ENCODE assay signal across 22 mouse cellular contexts in genomic region chr7:69276376-69277055, GRCm38 (mm10).
A peak's percentile ranks its signal among the peaks of the same experiment; 100 is the strongest.
DNase-seq lines count a peak whose midpoint lies in the region; ATAC-seq and TF ChIP-seq lines count a peak whose summit lies in the region.
"Had no signal": no experiment of that assay in that cellular context is flagged by ENCODE, and none has a peak within 500 bp of the region (broad histone marks: within the 10 kb centered on the region; RNA-seq: fewer than 3 reads in every experiment).

No protein-coding gene starts in this region.

- H3K4me2 ChIP-seq in forebrain, embryonic 14.5 days (ENCODE audit: low read length), result no peak overlapping the region
- H3K4me2 ChIP-seq in forebrain, embryonic 11.5 days (ENCODE audit: low read depth, low read length, severe bottlenecking), result no peak overlapping the region
- no peak overlapping the region for H3K4me2 ChIP-seq in midbrain, postnatal 0 days (ENCODE audit: low read depth, low read length, poor library complexity, severe bottlenecking)
- H3K4me2 ChIP-seq in midbrain, embryonic 13.5 days (replicated peaks), result no peak overlapping the region
- H3K4me2 ChIP-seq: embryonic facial prominence, embryonic 15.5 days; hindbrain, embryonic 13.5 days; intestine, embryonic 15.5 days had no signal

- H3K27me3 ChIP-seq in forebrain, embryonic 14.5 days (replicated peaks; ENCODE audit: control insufficient read depth, insufficient read depth, low read length), result no peaks in the 10 kb centered on the region
- no peaks in the 10 kb centered on the region for H3K27me3 ChIP-seq in forebrain, embryonic 11.5 days (ENCODE audit: control insufficient read depth, insufficient read depth, low read length)
- no peaks in the 10 kb centered on the region for H3K27me3 ChIP-seq in midbrain, postnatal 0 days (ENCODE audit: insufficient read depth, low read length)
- no peaks in the 10 kb centered on the region for H3K27me3 ChIP-seq in midbrain, embryonic 13.5 days
- H3K27me3 ChIP-seq in heart, adult 2 months (ENCODE audit: control insufficient read depth, insufficient read depth, low read length), result no peaks in the 10 kb centered on the region
- H3K27me3 ChIP-seq: embryonic facial prominence, embryonic 15.5 days; hindbrain, embryonic 13.5 days; intestine, embryonic 15.5 days had no signal

- H3K9me3 ChIP-seq in forebrain, embryonic 14.5 days (replicated peaks; ENCODE audit: control insufficient read depth, low read length), result no peaks in the 10 kb centered on the region
- H3K9me3 ChIP-seq in forebrain, embryonic 11.5 days (ENCODE audit: control insufficient read depth, low read length), result no peaks in the 10 kb centered on the region
- no peaks in the 10 kb centered on the region for H3K9me3 ChIP-seq in midbrain, postnatal 0 days (ENCODE audit: low read length)
- no peaks in the 10 kb centered on the region for H3K9me3 ChIP-seq in midbrain, embryonic 13.5 days
- H3K9me3 ChIP-seq: embryonic facial prominence, embryonic 15.5 days; heart, embryonic 10.5 days; hindbrain, embryonic 13.5 days; intestine, embryonic 15.5 days had no signal

- peak; percentile 69; the same call in 1 of the 2 replicates for ATAC-seq in forebrain, embryonic 14.5 days
- no peak for ATAC-seq in forebrain, embryonic 11.5 days (replicated peaks; ENCODE audit: low FRiP score)
- ATAC-seq in midbrain, postnatal 0 days (ENCODE audit: low FRiP score), result no peak
- no peak for ATAC-seq in midbrain, embryonic 13.5 days
- ATAC-seq: intestine, embryonic 15.5 days had no signal

- H3K79me2 ChIP-seq in heart, adult 2 months (replicated peaks; ENCODE audit: control insufficient read depth, insufficient read depth, low read length), result no peaks in the 10 kb centered on the region

- H3K27ac ChIP-seq in forebrain, embryonic 14.5 days (ENCODE audit: low read depth, low read length), result peak overlapping the region; percentile 45; the same call in 1 of the 2 replicates
- H3K27ac ChIP-seq in forebrain, embryonic 11.5 days (ENCODE audit: low read depth, low read length), result no peak overlapping the region
- no peak overlapping the region for H3K27ac ChIP-seq in midbrain, postnatal 0 days (ENCODE audit: low read depth, low read length)
- H3K27ac ChIP-seq in midbrain, embryonic 13.5 days, result no peak overlapping the region
- no peak overlapping the region for H3K27ac ChIP-seq in heart, adult 2 months
- H3K27ac ChIP-seq: embryonic facial prominence, embryonic 15.5 days; heart, embryonic 10.5 days; intestine, embryonic 15.5 days had no signal

- TF ChIP-seq POLR2A in heart, adult 2 months (IDR thresholded peaks at IDR 0.05; ENCODE audit: insufficient read depth, low read depth, low read length), result no peak

- TF ChIP-seq CTCF in midbrain, postnatal 0 days (IDR thresholded peaks at IDR 0.05), result no peak
- no peak for TF ChIP-seq CTCF in heart, adult 2 months (IDR thresholded peaks at IDR 0.05)

- no peak overlapping the region for H3K9ac ChIP-seq in forebrain, embryonic 14.5 days (ENCODE audit: low read length)
- no peak overlapping the region for H3K9ac ChIP-seq in forebrain, embryonic 11.5 days (ENCODE audit: low read length)
- no peak overlapping the region for H3K9ac ChIP-seq in midbrain, postnatal 0 days (replicated peaks; ENCODE audit: low read length, poor library complexity, severe bottlenecking)
- H3K9ac ChIP-seq in midbrain, embryonic 13.5 days (replicated peaks), result no peak overlapping the region
- no peak overlapping the region for H3K9ac ChIP-seq in heart, adult 2 months (ENCODE audit: low read depth, low read length)
- H3K9ac ChIP-seq: embryonic facial prominence, embryonic 15.5 days; hindbrain, embryonic 13.5 days; intestine, embryonic 15.5 days had no signal

- TF ChIP-seq EP300 in heart, adult 2 months (IDR thresholded peaks at IDR 0.05; ENCODE audit: insufficient read depth, low read depth, low read length), result no peak

- no peaks in the 10 kb centered on the region for H3K4me1 ChIP-seq in forebrain, embryonic 14.5 days (ENCODE audit: control insufficient read depth, insufficient read depth, low read length)
- H3K4me1 ChIP-seq in forebrain, embryonic 11.5 days (replicated peaks; ENCODE audit: control insufficient read depth, insufficient read depth, low read length), result no peaks in the 10 kb centered on the region
- H3K4me1 ChIP-seq in midbrain, postnatal 0 days (ENCODE audit: insufficient read depth, low read length), result no peaks in the 10 kb centered on the region
- H3K4me1 ChIP-seq in midbrain, embryonic 13.5 days (replicated peaks), result no peaks in the 10 kb centered on the region
- no peaks in the 10 kb centered on the region for H3K4me1 ChIP-seq in heart, adult 2 months (ENCODE audit: control insufficient read depth, insufficient read depth, low read length)
- H3K4me1 ChIP-seq: embryonic facial prominence, embryonic 15.5 days; heart, embryonic 10.5 days; intestine, embryonic 15.5 days had no signal

- no peak overlapping the region for H3K4me3 ChIP-seq in forebrain, embryonic 14.5 days (ENCODE audit: low read depth, low read length)
- H3K4me3 ChIP-seq in forebrain, embryonic 11.5 days (ENCODE audit: low read depth, low read length), result no peak overlapping the region
- no peak overlapping the region for H3K4me3 ChIP-seq in midbrain, postnatal 0 days (ENCODE audit: low read depth, low read length)
- H3K4me3 ChIP-seq in midbrain, embryonic 13.5 days (replicated peaks), result no peak overlapping the region
- no peak overlapping the region for H3K4me3 ChIP-seq in heart, adult 2 months
- H3K4me3 ChIP-seq: embryonic facial prominence, embryonic 15.5 days; erythroblast, embryonic 14.5 days; heart, embryonic 10.5 days; hindbrain, embryonic 13.5 days; intestine, embryonic 15.5 days had no signal

- WGBS in forebrain, embryonic 14.5 days, result 62% methylated on average over 5 of the region's 5 CpGs
- 79% methylated on average over 5 of the region's 5 CpGs for WGBS in forebrain, embryonic 11.5 days
- WGBS in midbrain, postnatal 0 days, result 59% methylated on average over 5 of the region's 5 CpGs
- 74% methylated on average over 5 of the region's 5 CpGs for WGBS in midbrain, embryonic 13.5 days
- 57% methylated on average over 5 of the region's 5 CpGs for WGBS in heart, adult 2 months

- DNase-seq in forebrain, embryonic 14.5 days (ENCODE audit: low spot score), result peak; percentile 77
- DNase-seq in forebrain, embryonic 11.5 days (ENCODE audit: low spot score), result no peak
- peak; percentile 22 for DNase-seq in layer of hippocampus, adult 9-10 months (ENCODE audit: low spot score)
- DNase-seq in layer of hippocampus, adult 11-12 months (ENCODE audit: low spot score), result no peak
- peak; percentile 2 for DNase-seq in midbrain, postnatal 0 days (ENCODE audit: low spot score)
- DNase-seq in telencephalon, adult 2 months (ENCODE audit: low read depth, low spot score), result peak; percentile 3
- no peak for DNase-seq in heart, adult 2 months
- DNase-seq: adrenal gland, postnatal 14 days; cerebellum, adult 11 months; cerebellum, adult 8-10 months; cerebellum, postnatal 14 days; embryo, embryonic 11 days; gastrocnemius, postnatal 36 days; heart, adult 11 months; heart, postnatal 10 days; heart, postnatal 4 days had no signal

- intact Hi-C loops in heart, adult 2 months (cut with DNase I), result no loop called here

- no peaks in the 10 kb centered on the region for H3K36me3 ChIP-seq in forebrain, embryonic 14.5 days (ENCODE audit: control insufficient read depth, insufficient read depth, low read length)
- H3K36me3 ChIP-seq in forebrain, embryonic 11.5 days (ENCODE audit: control insufficient read depth, insufficient read depth, low read length), result no peaks in the 10 kb centered on the region
- H3K36me3 ChIP-seq in midbrain, postnatal 0 days (ENCODE audit: insufficient read depth, low read length), result no peaks in the 10 kb centered on the region
- H3K36me3 ChIP-seq in midbrain, embryonic 13.5 days, result no peaks in the 10 kb centered on the region
- no peaks in the 10 kb centered on the region for H3K36me3 ChIP-seq in heart, adult 2 months (ENCODE audit: control insufficient read depth, insufficient read depth, low read length)
- H3K36me3 ChIP-seq: embryonic facial prominence, embryonic 15.5 days; heart, embryonic 10.5 days; hindbrain, embryonic 13.5 days; intestine, embryonic 15.5 days had no signal

Comparison
In these comparisons a context has a peak if more than half of its experiments do, and no peak if none do; other contexts are left out.
1. DNase-seq: peak in forebrain, embryonic 14.5 days (single experiment), layer of hippocampus, adult 9-10 months (single experiment), midbrain, postnatal 0 days (single experiment) and telencephalon, adult 2 months (single experiment); none in forebrain, embryonic 11.5 days (single experiment), layer of hippocampus, adult 11-12 months (single experiment) and heart, adult 2 months (0 of 2).